Mouse (Mus musculus) testis, postnatal 10 days (tissue): ENCODE results near the gene Acox3.

Experiments
- DNase-seq: peaks from one replicate; pipeline ENCODE4 v3.0.0; 2021; ENCODE audit warnings: low spot score

Gene Acox3

GRCm38 (mm10) chr5:35652872-35653271, 70.0 kb downstream of the Acox3 start:
- DNase-seq = no peak

DNA sequence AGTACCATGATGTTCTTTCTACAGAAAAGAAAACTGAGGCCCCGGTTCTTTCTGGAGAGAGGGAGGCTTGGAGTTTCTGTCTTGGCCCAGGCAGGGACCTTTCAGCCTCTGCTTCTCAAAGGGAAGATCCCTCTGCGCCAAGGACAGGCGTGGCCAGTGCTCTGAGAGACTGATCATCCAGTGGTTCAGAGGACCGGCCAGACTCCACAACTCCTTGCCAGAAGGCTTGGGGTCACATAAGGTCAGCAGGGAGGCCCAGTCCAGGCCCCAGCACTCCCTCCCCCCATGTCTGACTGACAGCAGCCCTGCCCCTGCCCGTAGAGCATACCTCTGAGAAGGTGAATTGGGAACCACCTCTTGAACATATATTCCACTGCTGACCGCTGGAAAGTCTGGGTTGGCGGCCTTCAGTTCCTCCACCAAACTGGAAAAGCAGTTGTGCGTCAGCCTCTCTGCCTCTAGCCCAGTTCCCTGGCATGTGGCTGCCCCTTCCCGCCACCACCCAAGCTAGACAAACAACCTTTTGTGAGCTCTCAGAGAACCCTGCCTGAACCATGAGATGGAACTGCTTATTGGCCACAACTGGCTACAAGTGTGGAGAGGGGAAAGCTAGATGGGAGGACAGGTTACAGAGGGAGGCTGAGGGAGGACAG, 71.0 kb downstream of the Acox3 start:
- peak; percentile 61 for DNase-seq

DNA sequence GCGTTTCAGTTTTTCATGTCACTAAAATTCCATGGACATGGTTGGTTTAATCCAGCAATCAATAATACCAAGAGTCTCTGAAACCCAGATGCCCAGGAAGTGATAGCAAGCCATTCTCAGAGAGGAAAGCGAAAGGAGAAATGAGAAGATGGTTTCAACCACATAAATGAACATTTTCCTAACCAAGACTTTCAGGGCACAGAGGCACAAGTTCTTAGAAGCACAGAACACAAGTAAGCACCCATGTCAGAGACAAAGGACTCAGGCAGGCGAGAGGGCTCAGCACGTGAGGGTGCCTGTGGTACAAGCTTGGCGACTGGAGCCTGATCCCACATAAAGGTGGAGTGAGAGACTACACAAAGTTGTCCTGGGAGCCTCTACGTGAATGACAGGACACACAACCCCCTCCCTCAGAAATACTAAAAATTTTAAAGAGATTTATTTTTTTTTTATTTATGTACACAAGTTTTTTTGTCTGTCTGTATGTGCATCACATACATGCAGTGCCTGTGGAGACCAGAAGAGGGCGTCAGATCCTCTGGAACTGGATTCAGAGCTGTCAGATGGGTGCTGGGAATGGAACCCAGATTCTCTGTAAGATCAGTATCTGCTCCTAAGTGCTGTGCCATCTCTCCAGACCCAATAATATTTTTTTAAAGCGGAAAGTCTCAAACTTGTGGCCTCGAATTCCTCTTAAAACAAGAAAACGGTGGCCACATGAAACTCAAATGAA, 73.1 kb downstream of the Acox3 start:
- no peak for DNase-seq

- no peak for DNase-seq
These were observed 76.7 kb downstream of the Acox3 start for GRCm38 (mm10) chr5:35659503-35659902.

- peak; percentile 67 for DNase-seq
These were observed 78.4 kb downstream of the Acox3 start for GRCm38 (mm10) chr5:35661210-35661609.

GRCm38 (mm10) chr5:35662021-35662545, 79.2 kb downstream of the Acox3 start:
- peak; percentile 65 for DNase-seq
